Mouse (Mus musculus) mouse trophoblast stem cell (cell line): Measurements from ENCODE around the gene Dock10.

Experiments used
- in situ Hi-C, 2 experiments: fragments of 300-500 bp; cut with MseI, MboI; formaldehyde crosslinking; loops; 2 replicates in 1 of 2; 3 replicates in 1 of 2; pipeline ENCODE4 v1.15.1; 2025

The Dock10 gene

DNA sequence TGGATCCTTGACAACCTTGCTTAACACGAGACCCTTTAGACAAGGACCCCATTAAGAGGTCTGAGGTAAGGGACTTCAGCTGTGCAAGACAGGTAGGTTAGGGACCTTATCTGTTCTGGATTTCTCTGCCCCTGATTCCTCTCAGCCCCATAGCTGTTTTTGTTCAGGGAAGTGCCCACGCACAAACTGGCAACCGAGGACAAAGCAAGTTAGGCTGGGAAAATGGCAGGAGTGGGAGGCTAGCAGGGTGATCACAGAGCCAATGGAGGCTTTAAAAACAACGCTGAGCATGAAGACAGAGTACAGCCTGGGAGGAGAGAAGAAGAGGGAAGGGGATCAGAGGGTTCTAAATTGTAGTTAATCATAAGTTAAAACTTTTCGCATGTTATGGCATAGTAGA, 141.7 kb downstream of the Dock10 start:
- in situ Hi-C loops: no loop called here

DNA sequence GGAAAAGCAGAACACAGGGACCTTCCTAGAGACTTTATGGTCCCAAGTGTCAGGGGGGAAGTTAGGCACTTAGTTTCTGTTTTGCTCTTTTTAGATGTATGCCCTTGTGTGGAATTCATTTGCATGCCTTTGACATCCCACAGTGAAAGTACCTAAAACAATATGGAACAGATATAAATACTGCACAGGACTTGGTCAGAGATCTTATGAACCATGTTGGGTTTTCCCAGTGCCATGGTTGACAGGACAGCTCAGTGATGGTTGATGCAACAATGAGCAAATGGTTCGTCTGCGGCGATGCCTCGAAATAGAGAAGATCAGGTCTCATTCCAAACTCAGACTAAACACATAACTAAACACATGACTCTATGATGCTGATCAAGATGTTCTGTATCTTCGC, 143.6 kb downstream of the Dock10 start:
- in situ Hi-C loops: no loop called here

DNA sequence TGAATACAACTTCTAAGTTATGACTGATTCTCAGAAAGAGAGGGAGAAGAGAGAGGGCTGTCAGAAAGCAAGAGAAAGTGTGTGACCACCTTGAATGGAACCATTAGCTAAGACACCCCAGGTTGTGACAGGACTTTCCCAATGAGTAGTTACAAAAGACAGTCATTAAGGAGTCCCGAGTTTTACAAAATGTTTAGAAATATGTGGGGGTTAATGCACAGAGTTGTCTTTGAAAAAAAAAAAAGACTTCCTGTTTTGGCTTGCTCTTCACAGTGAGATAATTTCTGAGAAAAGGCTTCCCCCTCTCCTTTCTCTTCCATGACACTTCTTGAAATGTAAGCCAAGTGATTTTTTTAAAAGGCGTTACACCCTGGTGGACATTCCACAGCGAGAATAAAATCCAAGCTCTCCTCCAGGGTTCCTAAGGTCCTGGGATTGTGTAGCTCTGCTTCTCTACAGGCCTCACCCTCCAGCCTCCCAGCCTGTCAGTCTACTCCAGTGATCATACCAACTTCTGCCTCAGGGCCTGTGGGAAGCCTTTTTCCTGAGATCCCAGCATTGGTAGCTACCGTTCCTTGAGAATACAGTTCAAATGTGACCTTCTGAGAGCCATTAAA, 144.8 kb downstream of the Dock10 start:
- in situ Hi-C loops: no loop called here

DNA sequence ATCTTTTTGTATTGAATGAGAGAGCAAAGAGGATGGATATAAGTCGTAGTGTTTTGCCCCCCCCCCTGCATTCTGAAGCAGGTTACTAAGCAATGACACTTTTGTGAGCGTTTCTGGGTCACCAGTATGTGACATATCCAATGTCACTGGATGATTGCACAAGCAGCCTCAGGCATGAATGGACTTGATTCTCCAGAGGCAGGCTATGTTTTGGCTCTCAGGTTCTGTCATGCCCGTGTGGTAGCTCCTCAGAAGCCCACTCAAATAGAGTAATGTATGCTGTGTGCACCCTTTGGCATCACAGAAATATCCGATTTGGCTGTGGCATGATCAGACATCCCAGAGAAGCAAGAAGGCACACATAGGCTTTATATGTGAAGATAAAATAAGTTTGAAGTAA, 150.8 kb downstream of the Dock10 start:
- in situ Hi-C loops: no loop called here

DNA sequence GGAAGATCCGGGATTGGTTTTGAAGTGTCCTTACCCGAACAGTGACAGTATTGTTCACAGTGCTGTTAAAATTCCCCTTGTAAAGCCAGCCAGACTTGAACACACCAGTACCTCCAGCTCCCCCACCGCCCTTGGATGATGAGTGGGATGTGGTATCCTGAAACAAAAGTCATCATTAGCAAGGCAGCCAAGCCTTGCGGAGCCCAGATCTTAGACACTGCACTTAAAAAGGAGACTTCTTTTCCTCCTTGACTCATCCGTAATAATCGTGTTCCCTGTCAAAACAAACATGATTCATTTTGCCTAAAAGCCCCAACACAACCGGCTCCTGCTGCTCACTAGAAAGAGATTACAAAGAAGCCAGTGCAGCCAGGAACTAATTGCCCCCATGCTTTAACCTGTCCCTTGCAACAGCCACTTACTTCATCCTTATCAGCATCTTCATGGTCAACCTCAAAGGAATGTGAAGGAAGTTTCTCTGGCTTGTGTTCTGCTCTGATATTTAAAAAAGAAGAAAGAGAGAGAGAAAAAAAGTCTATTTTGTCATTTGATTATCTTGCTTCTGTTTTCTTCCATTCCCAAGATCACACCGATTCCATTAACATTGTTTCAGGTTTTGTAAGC, 152.1 kb downstream of the Dock10 start:
- in situ Hi-C loops: no loop called here

DNA sequence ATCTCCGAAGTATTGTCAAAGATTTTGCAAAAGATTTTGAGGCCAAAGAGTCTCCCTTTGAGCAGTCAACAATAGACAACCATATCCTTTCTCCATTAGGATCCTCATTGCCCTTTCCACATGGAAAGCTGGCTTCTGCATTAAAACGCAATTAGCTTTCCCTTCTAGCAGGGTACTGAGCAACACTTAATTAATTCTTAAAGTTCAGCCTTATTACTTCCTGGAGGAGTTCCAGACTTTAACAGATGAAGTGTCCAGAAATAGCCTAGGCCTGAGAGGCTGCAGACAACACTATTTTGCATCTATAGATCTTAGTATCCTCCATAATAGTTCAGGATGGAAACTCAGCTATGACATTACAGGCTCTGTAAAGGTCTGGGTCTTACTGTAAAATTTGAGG, 154.0 kb downstream of the Dock10 start:
- in situ Hi-C loops: no loop called here

DNA sequence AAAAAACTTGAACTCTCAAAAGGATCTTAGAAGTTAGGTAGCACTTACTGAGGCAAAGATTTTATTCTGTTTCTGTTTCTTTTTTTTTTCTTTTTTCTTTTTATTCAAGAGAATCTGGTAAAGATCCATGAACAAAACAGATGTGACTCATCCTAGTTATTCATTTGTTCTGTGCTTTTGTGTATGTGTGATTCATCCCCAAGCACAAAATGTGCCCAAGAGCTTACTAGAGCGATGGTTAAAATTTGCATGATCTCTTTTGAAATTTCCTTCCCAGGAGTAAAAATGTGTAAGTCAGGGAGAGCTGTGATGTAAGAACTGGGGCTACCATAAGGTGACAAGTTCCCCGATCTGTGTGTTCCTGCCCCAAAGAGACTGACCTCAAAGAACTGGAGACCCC, 155.2 kb downstream of the Dock10 start:
- in situ Hi-C loops: no loop called here

DNA sequence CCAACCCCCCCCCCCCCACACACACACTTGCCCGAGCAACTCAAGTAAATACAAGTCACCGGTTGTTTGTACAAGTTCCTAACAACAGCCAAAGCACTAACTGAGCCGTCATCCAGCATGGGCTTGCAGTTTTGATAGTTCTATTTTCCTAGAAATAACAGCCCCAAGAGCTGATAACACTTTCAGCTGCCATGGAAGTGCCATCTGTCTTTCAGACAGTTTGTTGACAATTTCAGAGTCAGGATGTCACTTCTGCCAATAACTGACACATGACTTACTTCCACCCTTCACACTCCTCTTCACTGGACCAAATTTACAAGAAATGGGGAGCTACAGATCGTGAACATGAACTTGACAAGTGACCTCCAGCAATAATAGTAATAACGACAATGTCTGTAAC, 175.0 kb downstream of the Dock10 start:
- in situ Hi-C loops: no loop called here

DNA sequence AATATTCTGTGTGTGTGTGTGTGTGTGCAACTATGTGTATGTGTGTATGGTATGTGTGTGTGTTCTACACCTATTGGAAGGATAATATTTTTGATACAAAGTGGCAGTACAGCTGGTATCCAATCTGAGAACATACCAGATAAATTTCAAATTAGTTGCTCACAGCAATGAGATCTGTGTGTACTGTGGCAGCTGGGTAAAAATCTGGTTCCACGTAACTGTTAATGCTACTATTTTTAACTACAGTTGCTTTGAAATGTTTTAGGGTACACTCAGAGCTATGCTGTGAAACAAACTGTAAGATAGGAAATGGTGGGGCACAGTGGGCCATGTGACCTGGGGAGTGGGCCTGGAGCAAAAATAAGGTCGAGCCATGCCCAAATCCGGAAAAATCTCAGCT, 176.1 kb downstream of the Dock10 start:
- in situ Hi-C loops: no loop called here

DNA sequence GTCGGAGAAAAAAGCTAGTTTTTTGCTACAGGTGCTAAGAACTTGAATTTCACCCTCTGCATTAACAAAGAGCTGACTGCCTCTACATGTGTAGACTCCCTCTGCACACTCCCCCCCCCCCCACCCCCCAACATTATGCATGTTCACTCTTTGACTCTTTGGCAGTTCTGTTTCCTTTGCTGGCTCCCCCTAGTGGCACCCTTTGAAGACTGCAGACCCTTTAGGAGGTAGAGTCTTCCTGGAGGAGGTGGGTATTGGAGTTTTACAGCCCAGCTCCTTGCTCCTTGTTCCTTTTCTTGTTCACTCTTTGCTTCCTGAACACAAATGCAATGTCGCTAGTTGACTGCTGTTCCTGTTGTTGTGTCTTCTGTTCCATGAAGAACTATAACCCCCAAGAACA, 181.4 kb downstream of the Dock10 start:
- in situ Hi-C loops: no loop called here

DNA sequence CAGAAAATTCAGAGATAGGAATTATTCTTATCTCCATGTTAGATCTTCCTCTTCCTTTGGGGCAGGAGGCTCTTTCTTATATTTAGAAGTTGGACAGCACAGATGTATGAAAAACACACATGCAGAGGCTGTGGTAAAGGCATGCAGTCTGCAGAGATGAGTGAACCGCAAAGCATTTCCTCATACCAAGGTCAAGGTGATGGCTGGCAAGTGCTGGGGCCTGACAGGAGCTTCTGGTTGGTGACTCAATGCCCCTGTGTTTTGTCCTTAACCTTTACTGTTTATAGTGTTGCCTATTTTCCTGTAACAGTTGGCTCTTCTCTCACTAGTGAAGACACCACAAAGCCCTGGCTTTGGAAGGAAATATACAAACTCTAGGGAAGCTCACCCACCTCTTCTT, 201.9 kb downstream of the Dock10 start:
- in situ Hi-C loops: no loop called here

DNA sequence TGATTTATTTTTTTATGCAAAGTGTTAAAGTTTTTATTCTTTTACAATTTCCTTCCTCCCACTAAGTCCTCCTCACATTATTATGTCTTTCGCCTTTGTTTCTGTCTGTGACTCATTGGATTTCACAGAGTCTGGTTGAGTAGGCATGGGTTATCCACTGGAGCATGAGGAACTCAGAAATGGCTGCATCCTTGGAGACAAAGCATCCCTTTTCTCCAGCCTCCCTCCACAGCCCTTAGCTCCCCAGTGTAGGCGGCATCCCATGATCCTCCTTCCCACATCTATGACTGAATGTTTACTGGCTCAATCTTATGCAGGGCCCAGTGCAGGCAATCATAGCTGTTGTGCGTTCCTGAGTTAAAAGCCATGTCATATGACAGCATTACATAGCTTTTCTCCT, 216.8 kb downstream of the Dock10 start:
- in situ Hi-C loops: no loop called here

DNA sequence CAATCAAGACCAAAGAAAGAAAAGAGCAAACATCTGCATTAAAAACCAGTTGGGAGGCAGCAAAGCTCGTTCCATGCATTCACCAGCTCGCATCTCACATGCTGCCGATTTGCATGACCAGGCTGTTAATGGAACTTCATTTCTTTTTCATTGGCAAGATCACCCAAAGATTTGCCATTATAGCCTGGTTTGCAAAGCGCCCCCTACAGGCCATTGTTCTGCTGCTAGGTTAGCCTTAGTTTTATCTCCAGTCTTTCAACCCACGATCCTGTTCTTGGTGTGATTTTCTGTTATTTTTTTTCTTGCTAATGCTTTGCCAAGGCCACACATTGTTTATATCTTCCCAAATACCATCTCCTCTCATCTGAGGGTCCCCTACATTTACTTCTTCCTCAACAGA, 236.1 kb downstream of the Dock10 start:
- in situ Hi-C loops: loop anchor here in 1 of 2 experiments (25.0 kb wide), 1 partner anchor 335 kb away; no protein-coding TSS in a partner anchor

DNA sequence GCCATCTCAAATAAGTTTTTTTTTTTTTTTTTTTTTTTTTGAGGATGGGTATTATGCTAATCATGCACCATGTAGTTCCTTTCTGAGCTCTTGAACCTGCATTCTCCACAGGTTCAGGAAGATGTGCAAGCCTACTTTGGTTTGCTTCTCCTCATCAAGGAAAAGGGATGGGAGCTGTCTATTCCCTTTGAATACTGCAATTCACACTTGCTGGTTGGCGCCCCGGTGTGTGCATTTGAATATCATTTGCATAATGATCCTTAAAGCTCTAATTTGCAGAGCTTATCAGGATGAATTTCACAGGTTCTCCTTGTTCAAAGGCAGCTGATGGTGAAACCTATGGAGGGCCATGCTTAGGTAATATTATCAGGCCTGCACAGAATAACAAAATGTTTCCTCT, 237.9 kb downstream of the Dock10 start:
- in situ Hi-C loops: loop anchor here in 1 of 2 experiments (25.0 kb wide), 1 partner anchor 333 kb away; no protein-coding TSS in a partner anchor

DNA sequence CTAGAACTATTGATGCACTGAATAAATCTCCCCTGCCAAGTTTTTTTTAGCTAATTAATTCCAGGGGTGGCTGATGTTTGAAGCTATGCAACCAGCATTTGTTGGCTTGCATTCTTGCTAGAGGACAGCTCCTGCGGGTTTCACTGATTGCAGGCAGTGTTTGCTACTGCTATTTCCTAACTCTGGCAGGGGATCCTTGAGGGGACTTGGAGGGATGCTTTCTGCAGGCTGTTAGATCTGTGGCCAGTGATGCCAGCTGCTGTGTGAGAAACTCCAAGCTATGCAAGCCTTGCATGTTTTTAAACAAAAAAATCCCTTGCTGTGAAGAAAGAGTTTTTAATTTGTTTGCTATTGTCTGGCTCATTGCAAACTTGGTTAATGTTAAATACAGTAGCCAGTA, 238.4 kb downstream of the Dock10 start:
- in situ Hi-C loops: loop anchor here (10.0 to 25.0 kb wide), 2 partner anchors 333 to 335 kb away; no protein-coding TSS in a partner anchor

DNA sequence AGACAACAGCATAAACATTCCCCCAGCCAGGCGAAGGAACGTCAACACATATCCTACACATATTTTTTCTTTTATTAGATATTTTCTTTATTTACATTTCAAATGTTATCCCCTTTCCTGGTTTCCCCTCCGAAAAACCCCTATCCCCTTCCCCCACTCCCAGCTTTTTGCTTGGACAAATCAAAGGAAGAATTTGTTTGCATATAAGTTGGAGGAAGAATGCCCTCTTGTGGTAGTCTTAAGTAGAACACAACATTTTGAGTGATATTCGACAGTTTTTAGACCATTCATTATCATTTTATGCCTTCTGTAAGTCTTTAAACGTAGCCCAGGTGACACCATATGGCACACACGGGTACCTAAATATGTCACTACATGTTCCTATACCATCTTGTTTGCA, 242.5 kb downstream of the Dock10 start:
- in situ Hi-C loops: loop anchor here (10.0 to 25.0 kb wide), 2 partner anchors 329 to 331 kb away; no protein-coding TSS in a partner anchor

DNA sequence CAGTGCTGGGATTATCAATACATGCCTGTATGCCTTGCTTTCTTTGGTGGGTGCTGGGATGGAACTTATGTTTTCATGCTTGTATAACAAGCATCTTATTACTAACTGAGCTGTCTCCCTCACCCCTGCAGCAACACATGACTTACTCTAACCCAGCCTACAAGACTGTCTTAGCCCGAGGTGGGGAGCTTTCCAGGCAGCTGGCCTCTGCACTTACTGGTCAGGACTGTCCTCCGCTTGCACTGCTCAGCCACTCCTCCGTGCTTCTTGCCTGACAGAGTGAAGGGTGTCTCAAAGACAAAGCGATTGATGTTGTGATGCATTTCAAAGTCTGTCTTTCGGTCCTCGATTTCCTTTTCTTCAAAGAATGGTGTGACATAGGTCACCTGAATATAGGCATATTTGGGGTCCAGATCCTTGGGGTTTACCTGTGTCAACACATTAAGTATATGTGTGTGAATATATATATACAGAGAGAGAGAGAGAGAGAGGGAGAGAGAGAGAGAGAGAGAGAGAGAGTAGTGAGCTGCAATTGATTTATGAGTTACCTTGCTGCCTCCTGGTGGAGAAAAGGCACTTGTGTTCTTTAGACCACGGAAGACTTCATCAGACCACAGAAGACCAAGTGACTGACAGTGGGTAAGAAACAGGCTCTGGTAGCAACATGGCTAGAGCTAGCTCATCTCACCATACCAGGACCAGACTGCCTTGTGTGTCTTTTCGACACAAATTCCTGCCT, 245.9 kb downstream of the Dock10 start:
- in situ Hi-C loops: loop anchor here (10.0 to 25.0 kb wide), 2 partner anchors 325 to 328 kb away; no protein-coding TSS in a partner anchor

DNA sequence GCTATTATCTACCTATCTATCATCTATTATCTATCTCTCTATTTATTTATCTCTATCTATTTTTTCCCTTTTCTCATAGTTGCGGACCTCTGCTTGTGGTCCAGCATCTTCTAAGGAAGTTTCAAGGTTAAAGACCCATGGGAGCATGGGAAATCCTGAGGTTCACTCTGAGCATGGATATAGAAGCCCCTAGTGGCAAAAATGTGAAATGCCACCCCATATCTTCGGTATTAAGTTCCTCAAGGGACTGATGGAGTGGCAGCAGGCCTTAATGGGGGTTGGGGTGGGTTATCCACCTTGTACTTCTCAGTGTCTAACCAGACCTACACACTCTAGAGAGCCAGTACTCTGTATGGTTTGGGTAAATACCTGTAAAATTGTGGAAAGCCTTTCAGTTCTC, 253.6 kb downstream of the Dock10 start:
- in situ Hi-C loops: loop anchor here in 1 of 2 experiments (25.0 kb wide), 1 partner anchor 317 kb away; no protein-coding TSS in a partner anchor

DNA sequence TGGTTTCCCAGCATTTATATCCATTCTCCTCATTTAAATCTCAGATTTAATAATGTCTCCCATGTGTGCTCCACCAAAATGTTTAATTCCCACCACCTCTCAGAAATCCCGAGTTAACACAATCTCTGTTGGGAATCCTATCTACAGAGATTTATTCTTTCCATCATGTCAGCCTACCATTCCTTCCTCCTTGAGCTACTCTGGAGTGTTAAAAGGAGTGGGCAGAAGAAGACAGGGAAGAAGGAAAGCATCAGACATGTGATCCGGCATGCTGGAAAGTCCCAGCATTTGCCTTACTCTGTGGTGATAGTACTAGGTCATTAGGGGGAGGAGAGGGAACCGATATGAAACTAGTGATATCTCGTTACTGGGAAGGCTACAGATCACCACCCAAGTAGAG, 254.2 kb downstream of the Dock10 start:
- in situ Hi-C loops: loop anchor here in 1 of 2 experiments (25.0 kb wide), 1 partner anchor 317 kb away; no protein-coding TSS in a partner anchor

DNA sequence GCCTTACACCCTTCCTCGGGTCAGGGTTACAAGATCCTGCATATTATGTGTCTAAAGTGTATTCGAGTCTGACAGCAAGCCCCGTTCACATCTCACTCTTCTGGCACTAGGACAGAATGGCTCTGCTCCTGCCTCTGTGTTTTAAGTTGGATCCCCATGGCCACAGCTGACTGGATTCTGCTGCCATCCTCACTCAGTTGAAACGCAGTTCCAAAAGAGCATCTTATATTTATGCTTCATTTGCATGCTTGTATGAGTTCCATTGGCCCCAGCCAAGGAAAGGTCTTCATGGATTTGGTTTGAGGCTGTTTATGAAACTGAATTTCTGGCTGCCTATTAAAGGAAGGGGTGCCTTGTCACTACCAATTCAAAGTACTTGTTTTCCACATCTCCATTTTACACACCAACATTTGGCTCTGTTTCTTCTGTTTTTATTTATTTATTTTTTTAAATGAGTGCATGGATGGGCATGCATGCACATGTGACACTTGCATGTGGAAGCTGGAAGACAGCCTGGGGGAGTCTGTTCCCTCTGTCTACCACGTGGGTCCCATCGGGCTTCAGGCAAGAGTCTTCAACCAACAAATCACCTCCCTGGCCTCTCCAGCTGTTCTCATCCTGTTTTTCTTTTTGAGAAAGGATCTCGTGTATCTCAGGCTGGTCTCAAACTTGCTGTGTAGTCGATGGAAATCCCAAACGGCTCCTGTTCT, 255.7 kb downstream of the Dock10 start:
- in situ Hi-C loops: loop anchor here in 1 of 2 experiments (25.0 kb wide), 1 partner anchor 315 kb away; no protein-coding TSS in a partner anchor

DNA sequence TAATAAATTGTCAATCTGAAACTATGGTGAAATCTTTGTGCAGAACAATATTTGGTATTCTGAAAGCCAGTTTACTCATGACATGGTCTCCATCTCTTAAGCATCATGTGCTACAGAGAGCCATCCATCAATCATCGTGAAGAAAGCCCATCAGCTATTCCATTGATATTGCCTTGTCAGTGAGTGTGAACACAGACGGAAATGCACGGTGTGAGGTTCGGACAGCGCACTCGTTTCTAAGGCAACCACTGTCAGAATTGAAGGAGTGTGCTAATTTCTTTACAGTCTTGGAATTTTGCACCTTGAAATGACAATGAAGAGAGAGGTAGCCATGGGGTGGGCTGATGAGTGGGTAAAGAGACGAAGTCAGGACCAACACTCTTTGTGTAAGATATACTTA, 259.1 kb downstream of the Dock10 start:
- in situ Hi-C loops: no loop called here

DNA sequence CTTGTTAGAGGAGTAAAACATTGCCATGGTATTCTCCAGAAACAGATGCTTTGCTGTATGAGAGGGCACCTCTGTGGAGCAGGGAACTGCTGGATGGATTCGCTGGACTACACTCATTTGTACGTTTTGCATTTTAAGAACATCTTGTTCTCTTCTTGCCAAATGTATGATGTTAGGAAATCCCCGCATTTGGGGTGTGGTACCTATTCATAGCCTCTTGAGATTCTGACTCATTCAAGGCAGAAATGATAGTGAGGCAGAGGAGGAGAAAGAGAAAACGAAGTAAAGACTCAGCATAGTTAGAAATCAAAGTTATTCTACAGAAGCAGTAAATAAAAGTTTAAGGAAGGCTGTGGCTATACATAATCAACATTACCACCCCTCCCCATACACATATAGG, 262.0 kb downstream of the Dock10 start:
- in situ Hi-C loops: no loop called here
